Mouse (Mus musculus) lung, postnatal 0 days (tissue): Measurements from ENCODE around the gene Xlr5a.
"Not testable (repeated sequence)": the region's sequence is repeated elsewhere in the genome, so short reads cannot be mapped to it uniquely, and the experiment has no call there.

Source experiments
- CTCF ChIP-seq: IDR thresholded peaks from 2 replicates; pipeline ENCODE4 v1.5.1; 2016; ENCODE audit warnings: antibody characterized with exemption, mild to moderate bottlenecking
- EP300 ChIP-seq: IDR thresholded peaks from 2 replicates; pipeline ENCODE4 v1.6.1; 2016; ENCODE audit warnings: antibody characterized with exemption, mild to moderate bottlenecking, control low read depth

- TF ChIP-seq CTCF, EP300: not testable (repeated sequence)
Measured at GRCm38 (mm10) chrX:73122859-73123829, 169.6 kb downstream of the Xlr5a start.
